Mouse (Mus musculus) forebrain, postnatal 0 days (tissue): ENCODE measurements at regions not wholly inside any gene's neighbourhood (a gene's known extent, or its start where the extent isn't known, plus 50 kb on each side); places are given as distances from the start of the nearest gene placed in this dataset.

Experiments
- ATAC-seq: fragments of 200-750 bp; cut with Nextera tagmentation; 2 replicates; pipeline ENCODE4 v1.8.0; 2017; ENCODE audit warnings: mild to moderate bottlenecking, moderate library complexity
- DNase-seq: peaks from one replicate; pipeline ENCODE4 v3.0.0-alpha.2; 2015
- H3K27ac ChIP-seq: fragments of 300-500 bp; sonication (generic); 2 replicates; pipeline ENCODE4 v1.5.1; 2014; ENCODE audit warnings: low read depth, mild to moderate bottlenecking, antibody characterized with exemption, low read length, moderate library complexity, mixed read lengths
- H3K27me3 ChIP-seq: fragments of 300-500 bp; sonication (generic); 2 replicates; pipeline ENCODE4 v1.6.1; 2014; ENCODE audit warnings: mild to moderate bottlenecking, low read length, mixed read lengths; ENCODE audit not compliant: insufficient read depth
- H3K36me3 ChIP-seq: fragments of 300-500 bp; sonication (generic); 2 replicates; pipeline ENCODE4 v1.6.1; 2014; ENCODE audit warnings: mild to moderate bottlenecking, moderate library complexity; ENCODE audit not compliant: insufficient read depth
- H3K4me1 ChIP-seq: fragments of 300-500 bp; sonication (generic); 2 replicates; pipeline ENCODE4 v1.6.1; 2014; ENCODE audit warnings: antibody characterized with exemption; ENCODE audit not compliant: insufficient read depth
- H3K4me2 ChIP-seq: fragments of 300-500 bp; sonication (generic); 2 replicates; pipeline ENCODE4 v1.6.1; 2014; ENCODE audit warnings: low read depth, mild to moderate bottlenecking, moderate library complexity
- H3K4me3 ChIP-seq: fragments of 300-500 bp; sonication (generic); 2 replicates; pipeline ENCODE4 v1.5.1; 2014; ENCODE audit warnings: low read depth, low read length, mixed read lengths
- H3K9ac ChIP-seq: fragments of 300-500 bp; sonication (generic); 2 replicates; pipeline ENCODE4 v1.6.1; 2014; ENCODE audit warnings: mild to moderate bottlenecking
- H3K9me3 ChIP-seq: fragments of 300-500 bp; sonication (generic); 2 replicates; pipeline ENCODE4 v1.6.1; 2016; ENCODE audit warnings: low read length
- CTCF ChIP-seq: sonication (generic); IDR thresholded peaks from 2 replicates; pipeline ENCODE4 v1.5.1; 2016; ENCODE audit warnings: antibody characterized with exemption, control low read depth, low read depth
- whole genome bisulfite sequencing: fragments of 180-500 bp; shearing (Covaris S2); extraction: QIAGEN DNeasy Blood & Tissue Kit; methylation state at CpG from one replicate; pipeline ENCODE4 v1.1.7; 2014; 5-methylcytosine and 5-hydroxymethylcytosine counted together

DNA sequence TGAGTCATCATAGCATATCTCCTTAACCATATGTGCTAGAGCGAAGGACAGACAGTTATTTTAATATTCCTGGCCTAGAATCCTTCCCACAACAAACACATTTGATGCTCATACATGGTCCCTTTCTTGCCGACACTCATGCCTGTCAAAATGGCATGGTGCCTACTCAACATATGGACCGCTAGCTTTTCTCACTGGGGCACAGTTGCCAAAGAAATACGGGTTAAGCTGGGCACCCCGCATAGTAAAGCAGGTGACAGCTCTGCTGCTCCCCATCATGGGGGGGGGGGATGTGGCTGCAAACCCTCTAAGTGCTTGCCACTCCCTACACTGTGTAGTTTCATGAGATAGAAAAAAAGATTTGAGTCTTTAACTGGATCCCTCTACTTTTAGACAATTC, 90.7 kb upstream of the Galnt5 start:
- TF ChIP-seq CTCF = no peak
- no peak overlapping the region for H3K4me3 ChIP-seq
- no peak overlapping the region for H3K9ac ChIP-seq
- ATAC-seq (peak; percentile 84), DNase-seq (peak; percentile 82)
- no peaks in the 10 kb centered on the region for H3K27me3 ChIP-seq
- H3K36me3 ChIP-seq = no peaks in the 10 kb centered on the region
- no peak overlapping the region for H3K27ac ChIP-seq
- WGBS = 62% methylated on average over 5 of the region's 5 CpGs
- no peak overlapping the region for H3K4me2 ChIP-seq
- no peaks in the 10 kb centered on the region for H3K4me1 ChIP-seq
- no peaks in the 10 kb centered on the region for H3K9me3 ChIP-seq

DNA sequence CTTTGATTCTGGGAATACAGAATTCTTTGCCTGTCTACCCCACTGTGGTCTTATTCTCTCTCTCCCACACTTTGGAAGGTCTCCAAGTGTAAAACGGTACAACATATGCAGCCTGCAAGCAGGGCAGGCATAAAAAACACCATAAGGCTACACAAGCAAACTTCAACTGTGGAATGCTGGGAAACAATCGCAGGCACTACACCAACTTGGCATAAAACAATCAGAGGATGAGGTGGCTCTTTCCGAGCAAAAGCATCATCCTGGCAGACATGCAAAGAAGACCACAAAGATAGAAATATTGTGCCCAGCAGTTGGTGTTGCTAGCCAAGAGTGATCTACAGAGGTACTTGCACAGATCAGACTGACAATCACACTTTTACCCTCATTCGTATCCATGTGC, 88.0 kb upstream of the Galnt5 start:
- peak; percentile 53 for ATAC-seq

DNA sequence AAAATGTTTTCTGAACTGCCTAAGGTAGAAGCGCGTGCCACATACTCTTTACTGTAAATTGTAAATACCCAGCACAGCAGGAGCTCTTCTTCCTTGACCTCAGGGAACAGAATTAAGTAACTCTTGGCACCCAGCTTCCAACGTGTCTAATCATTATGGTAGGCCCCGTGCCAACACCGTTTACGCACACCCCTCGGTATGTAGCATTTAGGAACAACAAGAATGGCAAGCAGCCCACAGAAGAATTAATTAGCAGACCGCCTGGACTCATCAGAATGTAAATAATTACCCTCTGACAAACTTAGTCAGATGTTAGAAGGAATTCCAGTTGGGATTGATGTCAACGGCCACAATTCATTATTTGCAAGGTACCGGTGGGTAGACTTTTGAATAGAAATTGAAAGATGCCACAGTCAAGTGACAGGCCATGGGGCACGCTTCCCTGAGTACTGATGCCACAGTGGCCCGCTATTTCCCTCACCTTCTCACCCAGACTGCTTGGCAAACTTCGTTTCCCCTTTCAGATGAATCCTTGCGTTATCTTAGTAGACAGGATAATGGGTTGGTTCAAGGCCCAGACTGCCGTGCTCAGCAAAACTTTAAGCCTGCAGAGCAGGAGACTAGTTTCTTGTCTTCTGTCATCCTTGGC, 81.2 kb upstream of the Galnt5 start:
- ATAC-seq (no peak), DNase-seq (no peak)
- TF ChIP-seq CTCF = no peak
- Histone ChIP-seq H3K27ac (no peak overlapping the region), H3K9me3 (no peaks in the 10 kb centered on the region), H3K4me2 (no peak overlapping the region), H3K36me3 (no peaks in the 10 kb centered on the region), H3K27me3 (no peaks in the 10 kb centered on the region), H3K9ac (no peak overlapping the region), H3K4me1 (no peaks in the 10 kb centered on the region), H3K4me3 (no peak overlapping the region)
- WGBS = 28% methylated on average over 15 of the region's 15 CpGs

More for the DNA sequence above, 88.0 kb upstream of the Galnt5 start:
- no peaks in the 10 kb centered on the region for H3K9me3 ChIP-seq
- no peak for TF ChIP-seq CTCF
- H3K36me3 ChIP-seq = no peaks in the 10 kb centered on the region
- WGBS = 50% methylated on average over 4 of the region's 4 CpGs
- H3K9ac ChIP-seq = no peak overlapping the region
- no peak overlapping the region for H3K27ac ChIP-seq
- no peaks in the 10 kb centered on the region for H3K27me3 ChIP-seq
- H3K4me3 ChIP-seq = no peak overlapping the region
- H3K4me2 ChIP-seq = no peak overlapping the region
- H3K4me1 ChIP-seq = no peaks in the 10 kb centered on the region
- DNase-seq = peak; percentile 60

DNA sequence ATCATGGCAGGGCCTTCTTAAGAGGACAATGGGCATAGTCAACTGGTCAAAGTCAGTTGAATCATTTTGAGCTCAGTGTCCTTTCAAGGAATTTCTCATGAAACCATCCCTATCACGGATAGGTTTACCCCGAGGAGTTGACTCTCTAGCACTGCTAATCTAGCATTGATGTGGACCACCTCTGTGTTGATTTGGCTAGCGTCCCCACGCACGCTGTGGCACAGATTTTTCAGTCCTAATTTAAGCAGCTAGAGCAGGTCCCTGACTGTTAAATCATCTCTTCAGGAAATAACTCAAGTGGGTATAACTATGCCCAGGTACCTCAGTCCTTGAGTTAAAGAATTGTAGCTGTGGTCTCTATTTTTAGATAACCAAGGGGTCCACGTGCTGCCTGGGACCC, 80.0 kb upstream of the Galnt5 start:
- H3K4me1 ChIP-seq = no peaks in the 10 kb centered on the region
- TF ChIP-seq CTCF = no peak
- H3K4me3 ChIP-seq = no peak overlapping the region
- no peak overlapping the region for H3K4me2 ChIP-seq
- no peaks in the 10 kb centered on the region for H3K9me3 ChIP-seq
- no peak overlapping the region for H3K9ac ChIP-seq
- no peak overlapping the region for H3K27ac ChIP-seq
- H3K36me3 ChIP-seq = no peaks in the 10 kb centered on the region
- ATAC-seq (no peak), DNase-seq (no peak)
- 90% methylated on average over 6 of the region's 6 CpGs for WGBS
- no peaks in the 10 kb centered on the region for H3K27me3 ChIP-seq

DNA sequence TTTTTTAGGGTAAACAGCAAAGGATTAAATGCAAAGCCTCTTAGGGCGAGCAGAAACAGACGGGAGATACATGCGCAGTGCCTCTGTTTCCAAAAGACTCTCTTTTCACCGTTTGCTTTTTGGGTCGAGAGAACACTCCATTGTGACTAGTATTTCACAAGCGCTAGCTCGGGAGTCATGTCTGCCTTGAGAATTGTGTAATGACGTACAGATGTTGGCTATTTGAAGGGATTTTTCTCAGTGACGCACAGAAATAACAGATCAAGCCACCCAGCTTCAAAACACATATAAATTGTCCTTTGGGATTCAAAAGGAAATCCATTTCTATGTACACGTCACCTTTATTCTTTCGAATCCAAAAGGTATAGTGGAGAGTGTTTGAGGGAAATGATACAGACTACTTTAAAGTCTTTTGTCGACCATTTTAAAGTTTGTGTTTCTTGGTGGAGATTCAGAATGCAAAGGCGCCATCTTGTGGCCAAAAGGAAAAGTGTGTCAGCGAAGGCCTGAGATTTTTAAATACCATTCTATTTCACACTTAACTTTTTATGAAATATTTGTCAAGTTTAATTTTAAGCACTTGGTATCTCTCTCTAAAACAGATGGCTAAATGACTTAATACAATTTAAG, 78.5 kb upstream of the Galnt5 start:
- H3K4me2 ChIP-seq = peak overlapping the region; percentile 29

GRCm38 (mm10) chr2:57934062-57934822, 63.4 kb upstream of the Galnt5 start:
- peak; percentile 19; the same call in 1 of the 2 replicates for TF ChIP-seq CTCF
- H3K36me3 ChIP-seq = no peaks in the 10 kb centered on the region
- H3K4me3 ChIP-seq = no peak overlapping the region
- no peaks in the 10 kb centered on the region for H3K27me3 ChIP-seq
- DNase-seq (no peak), ATAC-seq (no peak)
- no peak overlapping the region for H3K27ac ChIP-seq
- no peak overlapping the region for H3K9ac ChIP-seq
- H3K9me3 ChIP-seq = no peaks in the 10 kb centered on the region
- 58% methylated on average over 5 of the region's 5 CpGs for WGBS
- no peak overlapping the region for H3K4me2 ChIP-seq
- no peaks in the 10 kb centered on the region for H3K4me1 ChIP-seq

More for the DNA sequence above, 78.5 kb upstream of the Galnt5 start:
- Histone ChIP-seq H3K27ac (no peak overlapping the region), H3K4me3 (no peak overlapping the region), H3K27me3 (no peaks in the 10 kb centered on the region), H3K36me3 (no peaks in the 10 kb centered on the region), H3K4me1 (no peaks in the 10 kb centered on the region), H3K9me3 (peaks cover 4% of the 10 kb centered on the region; the same call in 1 of the 2 replicates), H3K9ac (no peak overlapping the region)
- DNase-seq = peak; percentile 86
- peak; percentile 76 for TF ChIP-seq CTCF
- peak; percentile 29; the same call in 1 of the 2 replicates for ATAC-seq
- WGBS = 36% methylated on average over 14 of the region's 14 CpGs
